Mouse (Mus musculus) gastrocnemius, adult 8-10 months (tissue): ENCODE results near the gene Hs3st1. TPM values are rescaled to one million over a fixed set of nuclear protein-coding genes. Genes with fewer than 3 reads are reported as not detected.

Source experiments
- DNase-seq, 2 experiments: peaks; one replicate each; pipeline ENCODE4 v3.0.0; 2022; ENCODE audit warnings: low spot score in 2 of 2
- total RNA-seq, 4 experiments: library from RNA; stranded (reverse); gene quantifications; 2 replicates each; pipeline ENCODE4 v1.2.4; 2022

The Hs3st1 gene
- total RNA-seq, 4 experiments from 2014 or later, result 0.58 to 1.5 (median 1.00) TPM

DNA sequence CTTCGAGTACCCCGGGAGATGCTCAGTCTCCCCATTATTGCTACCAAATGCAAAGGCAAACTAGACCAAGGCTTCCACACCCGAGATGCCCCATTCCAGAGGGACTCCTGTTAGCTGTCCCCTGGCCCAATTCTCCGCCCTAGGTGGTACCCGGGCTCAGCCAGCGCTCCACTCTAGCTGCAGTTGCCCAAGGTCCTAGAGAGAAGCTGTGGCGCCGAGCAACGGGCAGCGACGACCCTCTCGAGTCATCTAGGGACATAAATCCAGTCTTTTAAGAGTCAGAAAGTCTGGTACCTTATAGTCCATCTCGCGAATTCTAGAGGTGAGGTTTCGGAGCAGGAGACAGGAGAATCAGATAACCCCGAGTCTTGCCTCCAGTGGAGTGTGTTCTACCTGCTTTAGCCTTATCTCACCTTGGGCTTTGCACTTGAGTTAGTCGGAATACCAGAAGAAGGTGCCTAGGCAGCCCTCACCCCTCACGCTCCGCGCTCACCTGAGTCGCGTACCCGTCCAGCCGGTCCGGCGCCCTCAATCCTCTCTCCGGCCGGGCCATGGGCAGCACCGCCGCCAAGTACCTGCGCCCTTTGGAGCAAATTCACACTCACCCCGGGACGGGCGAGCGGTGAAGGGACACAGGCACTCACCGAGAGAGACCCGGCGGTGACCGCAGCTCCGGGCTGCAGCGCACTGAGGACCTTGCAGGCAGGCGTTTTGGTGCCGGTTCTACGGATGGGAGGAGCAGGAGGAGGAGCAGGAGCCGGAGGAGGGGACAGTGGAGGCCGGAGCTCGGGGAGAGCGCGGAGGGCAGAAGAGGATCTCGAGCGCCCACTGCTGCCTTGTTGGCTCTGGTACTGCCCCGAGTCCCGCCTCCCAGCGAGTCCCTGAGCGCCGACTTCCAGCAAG is 111.1 kb downstream of the Hs3st1 start:
- peak; percentile 59 to 73 for DNase-seq

DNA sequence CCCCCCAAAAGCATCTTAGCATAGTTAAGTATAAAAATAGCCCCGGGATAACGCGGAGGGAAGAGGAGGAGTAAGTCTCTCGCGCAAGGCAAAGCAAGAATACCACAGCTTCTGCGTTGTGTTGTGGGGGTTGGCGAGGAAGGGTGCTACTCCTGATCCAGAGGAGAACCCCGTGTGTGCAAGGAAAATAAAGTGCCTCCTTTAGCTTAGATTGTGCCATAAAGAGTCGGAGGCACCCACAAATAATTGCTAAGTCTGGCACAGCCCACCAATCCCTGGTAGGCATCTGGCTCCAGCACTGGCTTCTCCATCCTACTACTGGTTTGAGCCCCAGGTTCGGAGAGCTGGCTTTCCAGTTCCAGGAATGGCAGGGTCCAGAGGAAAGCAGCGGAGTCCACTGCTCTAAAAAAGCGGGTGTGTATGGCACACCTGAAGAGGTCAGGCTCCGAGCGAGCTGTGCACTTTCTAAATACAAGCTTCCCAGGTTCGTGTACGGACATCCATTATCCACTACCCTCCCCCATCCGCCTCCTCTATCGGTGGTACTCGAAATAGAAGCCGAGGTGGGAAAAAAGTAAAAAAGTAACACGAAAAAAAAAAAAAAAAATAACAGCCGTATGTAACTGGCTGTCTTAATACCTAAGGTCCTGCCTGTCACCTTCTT is 111.9 kb downstream of the Hs3st1 start:
- DNase-seq, result no peak

DNA sequence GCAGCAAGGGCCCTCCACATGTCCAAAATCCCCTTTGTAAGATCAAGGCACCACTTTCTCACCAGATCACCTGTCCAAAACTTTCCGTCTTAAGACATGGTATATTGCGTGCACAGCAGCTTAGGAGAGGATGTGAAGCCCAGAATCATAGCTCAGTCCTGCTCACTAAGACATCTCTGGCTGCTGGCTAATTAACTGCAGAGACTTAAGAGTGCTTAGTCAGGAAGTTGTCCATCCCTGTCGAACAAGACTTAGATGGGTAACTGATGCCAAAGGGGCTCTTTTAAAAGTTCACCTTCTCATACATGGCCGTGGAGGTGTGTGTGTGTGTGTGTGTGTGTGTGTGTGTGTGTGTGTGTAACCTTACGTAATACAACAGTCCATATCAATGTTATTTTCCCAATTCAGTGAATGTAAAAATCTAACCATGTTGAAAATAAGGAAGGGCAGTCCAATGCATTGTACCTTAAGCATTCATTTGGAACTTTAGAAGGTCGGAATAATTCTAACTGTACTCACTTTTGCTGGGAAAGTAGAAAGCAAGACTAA is 113.0 kb downstream of the Hs3st1 start:
- DNase-seq, result no peak

DNA sequence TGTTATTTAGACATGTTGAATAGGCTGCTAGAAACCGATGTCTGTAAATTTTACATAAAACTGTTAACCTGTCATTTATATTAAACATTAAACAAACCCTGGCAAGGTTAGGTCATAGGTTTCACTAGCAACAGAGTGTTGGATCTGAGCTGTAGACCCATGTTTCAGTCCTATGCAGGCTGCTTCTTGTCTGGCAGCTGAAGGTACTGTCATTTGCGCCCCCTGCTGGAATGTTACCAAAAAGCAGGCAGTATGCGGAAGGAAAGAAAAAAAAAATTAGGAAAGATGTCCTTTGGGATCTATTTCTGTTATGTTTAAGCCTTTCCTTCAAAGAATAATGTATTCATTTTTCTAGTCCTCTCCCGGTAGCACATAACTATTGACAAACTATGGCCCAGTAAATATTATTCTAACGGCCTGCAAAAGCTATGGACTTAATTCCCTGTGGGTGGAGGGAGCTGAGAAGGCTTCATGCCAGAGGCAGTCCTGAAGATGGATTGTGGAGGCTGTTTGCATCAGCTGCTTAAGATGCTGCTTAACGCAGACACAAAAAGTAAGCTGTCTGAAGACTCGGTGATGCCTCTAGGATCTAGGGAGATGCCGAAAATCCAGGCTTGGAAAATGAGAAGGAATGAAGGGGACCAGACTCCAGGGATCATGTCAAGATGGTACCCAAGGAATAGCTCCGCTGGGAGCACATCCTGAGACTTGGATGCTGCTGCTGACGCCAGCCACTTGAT is 115.7 kb downstream of the Hs3st1 start:
- no peak for DNase-seq

DNA sequence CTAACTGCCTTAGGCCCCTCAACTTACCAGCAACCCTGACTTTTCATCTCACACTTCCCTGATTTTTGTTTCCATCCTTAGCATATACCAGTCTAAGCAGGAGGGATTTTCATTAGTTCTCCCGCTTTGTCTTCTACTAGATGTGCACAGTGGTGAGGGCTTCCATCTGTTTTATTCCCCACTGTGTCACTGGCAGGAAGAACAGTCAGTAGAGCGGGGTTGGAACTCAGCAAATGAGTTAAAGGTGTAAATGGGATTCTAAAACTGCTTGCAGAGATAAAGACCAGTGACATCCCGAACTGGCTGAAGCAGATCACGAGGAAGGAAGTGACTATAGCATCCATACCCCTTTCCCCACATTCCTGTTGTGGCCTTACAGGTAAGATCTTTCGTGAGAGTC is 116.3 kb downstream of the Hs3st1 start:
- DNase-seq, result no peak

DNA sequence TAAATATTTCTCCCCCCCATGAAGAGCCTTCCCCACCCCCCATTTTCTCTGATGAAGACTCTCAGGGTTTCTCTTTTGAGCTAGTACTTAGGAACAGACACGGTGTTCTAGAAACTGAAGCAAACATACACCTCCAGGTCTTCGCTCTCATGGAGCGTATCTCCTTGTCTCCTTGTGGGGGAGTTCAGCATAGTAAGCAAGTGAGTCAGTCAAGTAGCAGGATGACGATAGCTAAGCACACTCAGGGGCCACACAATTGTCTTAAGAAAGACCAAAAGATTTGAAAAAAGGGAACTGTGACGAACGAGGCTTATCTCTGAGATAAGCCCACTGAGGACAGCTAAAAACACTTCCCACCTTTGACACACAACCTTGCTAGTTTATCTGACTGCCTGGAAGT is 117.4 kb downstream of the Hs3st1 start:
- no peak for DNase-seq

DNA sequence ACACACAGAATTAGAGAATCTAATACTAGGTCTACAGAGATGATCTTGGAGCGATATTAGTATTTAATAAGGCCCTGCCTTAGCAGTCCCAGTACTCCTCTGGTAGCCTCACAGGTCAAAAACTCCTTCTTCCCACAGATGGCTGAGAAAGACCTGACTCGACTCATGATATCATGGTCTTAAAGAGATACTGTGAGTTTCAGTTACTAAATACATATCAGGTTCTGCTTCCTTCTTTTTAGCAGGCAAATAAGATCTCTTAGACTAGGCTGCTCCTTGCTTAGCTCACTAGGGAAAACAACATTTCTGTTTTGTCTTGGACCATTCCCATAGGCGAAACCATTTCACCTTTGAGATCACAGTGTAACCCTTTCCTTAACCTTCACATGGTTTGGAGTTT is 119.2 kb downstream of the Hs3st1 start:
- DNase-seq, result no peak

DNA sequence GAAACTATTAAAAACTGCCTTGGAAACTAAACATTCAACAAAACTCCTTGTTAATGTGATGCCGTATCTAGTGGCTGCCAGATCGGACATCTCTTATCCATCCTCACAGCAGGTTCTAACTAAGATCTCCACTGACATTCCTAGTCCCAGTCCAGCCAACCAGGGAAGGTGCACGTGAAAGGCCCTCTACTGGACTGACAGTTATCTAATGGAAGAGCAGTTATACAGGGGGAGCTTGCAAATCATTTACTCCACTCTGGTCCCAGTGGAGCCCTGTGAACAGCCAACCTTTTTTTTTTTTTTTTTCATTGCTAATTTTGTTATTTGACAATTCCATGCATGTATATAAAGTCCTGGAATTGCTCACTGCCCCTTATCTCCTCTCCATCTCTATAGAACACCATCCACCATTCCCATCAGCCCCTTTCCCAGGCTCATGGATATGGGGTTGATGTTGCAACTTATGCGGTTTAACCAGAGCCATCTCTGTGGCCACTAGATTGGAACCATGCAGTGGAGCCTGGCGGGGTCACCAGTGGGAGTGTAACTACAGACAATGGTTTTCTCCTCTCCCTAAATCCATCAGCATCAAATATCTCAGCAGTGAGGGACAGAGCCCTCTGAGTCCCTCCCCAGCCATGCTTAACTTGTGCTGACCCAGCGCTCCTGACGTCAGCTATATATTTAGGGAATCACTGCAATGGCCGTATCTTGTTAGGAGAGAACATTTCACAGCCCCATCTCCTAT is 120.8 kb downstream of the Hs3st1 start:
- no peak for DNase-seq

DNA sequence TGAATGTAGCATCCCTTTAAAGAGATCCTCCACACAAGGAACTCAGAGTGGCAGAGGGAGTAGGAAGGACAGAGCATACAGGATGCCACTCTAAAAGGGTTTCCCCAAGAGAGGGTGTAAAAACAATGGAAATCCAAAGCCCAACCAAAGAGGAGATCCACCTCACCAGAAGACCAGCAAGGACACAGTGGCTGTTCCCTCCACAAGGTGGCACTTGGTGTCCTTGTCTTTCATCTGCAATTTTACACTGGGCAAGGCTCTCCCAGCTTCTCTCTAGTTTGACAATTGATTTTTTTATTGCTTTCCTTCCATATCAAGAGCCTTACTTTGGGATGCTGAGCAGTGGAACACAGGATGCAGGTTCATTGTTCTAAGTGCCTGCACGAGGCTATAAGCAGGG is 122.1 kb downstream of the Hs3st1 start:
- no peak for DNase-seq

DNA sequence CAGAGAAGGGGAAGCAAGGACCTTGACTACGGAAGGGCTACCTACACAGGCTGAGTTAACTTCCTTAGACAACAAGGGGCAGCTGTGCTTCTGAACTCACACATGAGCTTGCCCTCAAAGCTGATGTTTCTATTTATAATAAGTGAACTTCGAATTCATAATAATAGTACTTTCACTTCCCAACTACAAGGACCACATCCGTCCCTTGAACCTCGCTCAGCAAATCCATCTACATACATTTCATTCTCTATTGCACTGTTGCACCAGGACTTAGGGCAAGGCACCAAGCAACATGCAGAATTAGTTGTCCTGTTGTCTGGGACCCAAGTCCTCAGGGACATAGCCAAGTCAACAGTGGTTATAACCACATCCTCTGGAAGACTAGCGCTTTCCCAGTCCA is 124.4 kb downstream of the Hs3st1 start:
- DNase-seq, result no peak

DNA sequence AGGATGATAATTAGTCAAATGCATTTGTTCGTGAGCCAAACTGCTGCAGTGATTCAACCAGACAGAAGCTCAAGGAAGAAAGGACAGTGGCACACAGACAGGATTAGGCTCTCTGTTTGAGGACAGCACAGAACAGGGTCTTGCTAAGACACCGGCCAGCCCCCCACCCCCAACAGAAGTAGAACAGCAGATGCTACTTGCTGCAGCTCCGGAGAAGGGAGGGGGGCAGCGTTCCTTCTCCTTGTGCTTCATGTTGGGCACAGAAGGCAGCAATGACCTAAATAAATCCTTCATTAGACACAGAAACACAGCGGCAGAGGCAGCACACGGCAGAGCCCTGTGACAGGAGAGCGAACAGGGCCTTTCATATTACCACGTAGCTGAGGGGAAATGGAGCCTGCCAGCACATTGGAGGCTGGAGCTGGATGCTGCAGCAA is 130.2 kb downstream of the Hs3st1 start:
- no peak for DNase-seq

DNA sequence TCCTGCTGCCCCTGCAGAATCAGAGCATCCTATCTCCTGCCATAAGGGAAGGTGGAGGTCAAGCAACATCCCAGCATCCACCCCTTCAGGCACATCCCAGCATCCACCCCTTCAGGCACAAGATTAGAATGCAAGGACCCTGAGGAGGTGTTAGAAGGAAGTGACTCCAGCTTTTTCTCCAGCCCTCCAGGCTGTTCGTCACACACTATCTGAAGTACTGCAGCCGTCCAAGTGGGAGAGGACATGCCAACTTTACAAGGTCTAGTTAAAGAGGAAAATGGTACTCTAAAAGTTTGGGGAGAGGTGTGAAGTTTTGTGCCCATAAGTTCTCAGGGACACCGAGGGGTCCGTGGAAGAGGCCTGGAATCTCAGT is 131.1 kb downstream of the Hs3st1 start:
- DNase-seq, result no peak

DNA sequence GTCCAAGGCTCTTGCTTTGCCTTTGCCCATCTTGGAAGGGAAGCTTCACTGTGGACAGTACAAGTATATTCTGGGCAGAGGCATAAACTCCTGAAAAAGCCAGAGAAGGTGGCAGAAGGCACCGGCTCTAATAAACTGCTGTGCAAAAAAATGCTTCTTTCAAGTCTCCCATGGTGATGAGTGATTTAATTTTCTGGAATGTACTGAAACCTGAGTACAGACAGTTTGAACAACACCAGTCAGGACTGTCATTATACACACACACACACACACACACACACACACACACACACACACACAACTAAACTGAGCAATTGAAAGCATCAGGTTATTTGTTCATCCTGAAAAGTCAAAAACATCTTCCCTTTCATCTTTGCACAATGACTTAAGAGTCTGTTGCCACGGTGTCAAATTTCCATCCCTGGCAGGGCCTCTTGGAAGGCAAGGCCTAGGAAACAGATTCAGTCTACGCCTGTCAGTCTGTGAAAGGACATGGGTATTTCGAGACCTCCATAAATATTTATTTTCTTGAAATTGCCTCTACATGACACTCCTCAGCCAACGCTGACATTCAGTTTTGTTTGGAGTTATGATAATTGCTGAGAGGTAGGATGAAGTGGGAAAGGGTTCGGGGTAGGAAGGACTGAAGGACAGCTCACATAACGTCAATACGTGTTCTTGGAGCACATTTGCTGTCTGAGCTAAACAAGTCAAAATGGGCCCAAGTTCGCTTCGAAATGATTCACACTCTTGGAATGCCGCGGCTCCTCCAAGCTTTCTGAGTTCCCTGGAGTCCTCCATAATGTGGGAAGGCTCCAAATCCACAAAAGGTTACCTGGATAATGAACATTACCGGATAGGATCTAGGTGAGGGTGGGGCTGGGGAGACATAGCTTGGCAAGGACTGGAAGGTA is 131.7 kb downstream of the Hs3st1 start:
- no peak for DNase-seq

DNA sequence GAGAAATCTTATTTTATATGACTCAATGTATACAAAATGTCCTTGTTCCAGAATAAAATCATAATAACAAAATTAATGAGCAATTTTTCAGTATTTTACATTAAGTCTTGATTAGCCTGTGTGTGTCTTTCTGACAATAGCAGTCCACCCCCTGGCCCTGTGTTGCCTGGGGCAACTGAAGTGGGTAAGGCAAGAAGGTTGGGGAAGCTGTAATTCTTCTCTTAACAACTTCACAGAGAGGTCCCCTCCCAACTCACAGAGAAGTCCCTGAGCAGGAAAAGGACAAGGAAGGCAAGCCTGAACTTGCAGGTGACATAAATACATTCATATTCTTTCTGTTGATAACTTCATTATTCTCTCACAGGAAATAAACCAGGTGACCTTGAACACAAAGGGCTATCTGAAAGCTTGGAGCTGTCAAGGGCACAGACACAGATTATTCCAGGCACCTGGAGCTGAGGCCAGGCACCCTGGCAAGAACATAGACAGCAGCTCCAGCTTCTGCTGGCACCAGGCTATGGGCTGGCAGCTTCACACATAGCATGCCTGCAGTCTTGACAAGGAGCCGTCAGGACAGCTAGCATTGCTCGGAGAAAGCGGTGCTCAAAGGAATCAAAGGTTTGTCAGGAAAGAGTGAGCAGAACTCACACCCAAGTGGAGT is 134.9 kb downstream of the Hs3st1 start:
- no peak for DNase-seq

DNA sequence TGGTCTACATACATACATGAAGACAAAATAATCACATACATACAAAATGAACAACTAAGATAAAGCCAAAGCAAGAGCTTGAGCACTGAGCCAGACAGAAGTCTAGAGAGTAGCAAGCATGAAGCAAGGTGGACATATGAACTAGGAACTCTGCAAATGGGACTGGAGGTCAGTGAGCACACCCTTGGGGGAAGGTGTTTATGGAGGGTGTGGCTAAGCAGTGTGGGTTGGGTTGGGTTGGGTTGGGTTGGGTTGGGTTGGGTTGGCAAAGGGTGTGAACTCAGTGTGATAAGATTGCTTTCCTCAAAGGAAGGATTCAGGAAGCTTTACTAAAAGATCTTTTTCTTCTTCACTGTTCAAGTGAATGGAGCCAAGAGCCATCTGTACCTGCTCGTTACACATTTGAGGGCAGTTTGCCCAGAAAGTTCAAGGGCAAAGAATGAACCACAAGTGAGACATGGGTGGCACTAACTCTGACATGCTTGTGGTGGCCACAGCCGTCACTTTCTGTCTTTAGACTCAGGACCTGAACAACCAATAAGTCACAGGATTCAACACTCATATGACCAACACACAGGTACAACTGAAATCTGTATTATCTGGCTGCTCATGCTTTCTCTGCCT is 137.8 kb downstream of the Hs3st1 start:
- DNase-seq, result no peak

DNA sequence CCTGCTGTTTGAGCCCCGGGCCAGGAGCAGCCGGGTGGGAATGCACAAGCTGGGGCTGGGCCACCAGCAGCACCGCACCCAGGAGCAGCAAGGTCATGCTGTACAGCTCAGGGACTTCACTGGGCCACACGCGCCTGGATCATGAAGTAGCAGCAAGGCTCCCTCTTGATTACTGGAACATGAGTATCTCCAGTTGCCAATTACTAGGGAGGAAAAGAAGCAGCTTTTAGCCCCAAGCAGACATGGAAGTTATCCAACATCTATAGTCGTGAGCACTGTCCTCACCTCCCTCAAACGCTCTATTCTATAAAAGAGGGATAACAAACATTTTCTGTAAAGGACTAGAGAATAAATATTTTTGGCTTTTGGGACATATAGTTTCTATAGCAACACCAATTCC is 140.1 kb downstream of the Hs3st1 start:
- DNase-seq, result no peak

DNA sequence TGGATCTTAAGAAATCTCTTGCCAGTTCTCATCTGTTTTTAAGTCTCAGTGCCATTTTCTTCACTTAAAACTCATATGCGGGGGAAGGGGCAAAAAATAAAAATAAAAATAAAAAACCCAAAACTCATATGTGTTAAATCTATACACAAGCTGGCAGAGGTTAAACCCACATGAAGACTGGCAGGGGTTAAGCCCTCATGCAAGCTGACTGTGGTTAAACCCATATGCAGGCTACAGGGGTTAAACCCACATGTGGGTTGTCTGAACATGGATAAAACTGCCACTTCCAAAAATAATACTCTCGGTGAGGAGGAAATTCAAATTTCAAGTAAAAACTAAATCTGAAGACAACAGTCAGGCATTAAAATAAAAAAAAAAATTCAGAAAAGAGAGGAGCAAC is 141.7 kb downstream of the Hs3st1 start:
- no peak for DNase-seq

DNA sequence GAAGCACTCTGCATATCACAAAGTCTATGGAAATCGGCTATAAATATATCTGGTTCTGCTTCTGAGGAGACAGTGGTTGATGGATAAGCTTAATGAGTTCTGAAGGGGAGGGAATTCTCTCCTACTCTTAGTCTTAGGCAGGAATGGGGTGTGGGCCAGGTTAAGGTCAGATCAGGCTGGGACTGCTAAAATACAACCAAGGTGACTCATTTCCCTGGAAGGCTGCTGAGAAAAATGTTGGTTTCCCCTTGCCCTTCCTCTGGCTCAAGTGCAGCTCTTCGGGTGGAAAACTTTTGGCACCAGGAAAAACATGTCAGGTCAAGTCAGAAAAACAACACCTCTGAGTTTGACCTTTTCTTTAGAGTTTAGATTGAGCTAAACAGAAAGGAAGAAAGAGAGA is 143.0 kb downstream of the Hs3st1 start:
- DNase-seq, result no peak

DNA sequence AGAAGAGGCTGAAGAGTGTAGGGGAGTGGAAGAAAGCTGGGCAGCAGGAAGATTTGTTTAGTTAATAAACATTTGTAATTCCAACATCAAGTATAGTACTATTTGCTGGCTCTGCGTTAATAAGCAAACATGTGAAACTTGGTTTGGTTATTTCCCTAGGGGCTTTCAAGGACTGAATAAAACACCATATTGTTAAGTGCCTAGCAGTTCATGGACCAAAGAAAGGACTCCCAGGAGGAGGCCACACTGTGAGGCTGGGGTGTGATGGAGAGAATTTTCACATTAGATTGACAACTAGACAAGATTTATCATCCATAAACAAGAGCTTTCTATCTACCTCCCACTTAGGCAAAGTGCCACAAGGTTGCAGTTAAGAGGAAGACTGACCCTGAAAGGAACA is 147.0 kb downstream of the Hs3st1 start:
- DNase-seq, result no peak
